Mouse (Mus musculus) lung, postnatal 0 days (tissue): ENCODE results near the gene Hoxc5. TPM values are rescaled to one million over a fixed set of nuclear protein-coding genes. Genes with fewer than 3 reads are reported as not detected.

ENCODE experiments used
- ATAC-seq: fragments of 200-750 bp; cut with Nextera tagmentation; 2 replicates; pipeline ENCODE4 v1.8.0; 2017; ENCODE audit warnings: moderate library complexity
- DNase-seq: peaks from one replicate; pipeline ENCODE4 v3.0.0-alpha.2; 2016; ENCODE audit warnings: low spot score
- H3K27ac ChIP-seq: fragments of 300-500 bp; sonication (generic); 2 replicates; pipeline ENCODE4 v1.5.1; 2014; ENCODE audit warnings: antibody characterized with exemption, mild to moderate bottlenecking, low read length, mixed read lengths
- H3K27me3 ChIP-seq: fragments of 300-500 bp; sonication (generic); replicated peaks from 2 replicates; pipeline ENCODE4 v1.6.1; 2014; ENCODE audit warnings: low read length, mixed read lengths; ENCODE audit not compliant: insufficient read depth
- H3K36me3 ChIP-seq: fragments of 300-500 bp; sonication (generic); 2 replicates; pipeline ENCODE4 v1.6.1; 2014; ENCODE audit warnings: low read length, mixed read lengths; ENCODE audit not compliant: insufficient read depth
- H3K4me1 ChIP-seq: fragments of 300-500 bp; sonication (generic); 2 replicates; pipeline ENCODE4 v1.6.1; 2014; ENCODE audit warnings: antibody characterized with exemption, low read depth, low read length, mixed read lengths; ENCODE audit not compliant: insufficient read depth
- H3K4me2 ChIP-seq: fragments of 300-500 bp; sonication (generic); replicated peaks from 2 replicates; pipeline ENCODE4 v1.6.1; 2014; ENCODE audit warnings: low read depth, mild to moderate bottlenecking, low read length, moderate library complexity, mixed read lengths
- H3K4me3 ChIP-seq: fragments of 300-500 bp; sonication (generic); 2 replicates; pipeline ENCODE4 v1.5.1; 2014; ENCODE audit warnings: low read depth, low read length
- H3K9ac ChIP-seq: fragments of 300-500 bp; sonication (generic); replicated peaks from 2 replicates; pipeline ENCODE4 v1.6.1; 2014; ENCODE audit warnings: low read depth, mild to moderate bottlenecking
- H3K9me3 ChIP-seq: fragments of 300-500 bp; sonication (generic); 2 replicates; pipeline ENCODE4 v1.6.1; 2016; ENCODE audit warnings: low read length, mixed read lengths
- CTCF ChIP-seq: IDR thresholded peaks from 2 replicates; pipeline ENCODE4 v1.5.1; 2016; ENCODE audit warnings: antibody characterized with exemption, mild to moderate bottlenecking
- EP300 ChIP-seq: IDR thresholded peaks from 2 replicates; pipeline ENCODE4 v1.6.1; 2016; ENCODE audit warnings: antibody characterized with exemption, mild to moderate bottlenecking, control low read depth
- WGBS: fragments of 180-500 bp; shearing (Covaris S2); extraction: QIAGEN DNeasy Blood & Tissue Kit; methylation state at CpG from one replicate; pipeline ENCODE4 v1.1.7; 2014; 5-methylcytosine and 5-hydroxymethylcytosine counted together
- polyA plus RNA-seq: library from polyadenylated mRNA; unstranded; fragments of >200 nt; fragmentation: Nextera tagmentation; extraction: Ambion mirVana; gene quantifications from 2 replicates; pipeline ENCODE4 v1.2.1, GENCODE M21; 2015

Gene Hoxc5
- polyA plus RNA-seq, 1 experiment from 2014 or later, result not detected

GRCm38 (mm10) chr15:102978615-102979515, 11.6 kb downstream of the Hoxc5 start:
- Histone ChIP-seq H3K4me3 (no peak overlapping the region), H3K36me3 (no peaks in the 10 kb centered on the region), H3K4me2 (no peak overlapping the region), H3K27me3 (peaks cover 86% of the 10 kb centered on the region), H3K27ac (no peak overlapping the region), H3K4me1 (no peaks in the 10 kb centered on the region), H3K9ac (no peak overlapping the region), H3K9me3 (no peaks in the 10 kb centered on the region)
- TF ChIP-seq EP300 (no peak), CTCF (no peak)
- 7% methylated on average over 13 of the region's 13 CpGs for WGBS
- no peak for ATAC-seq
- DNase-seq, result no peak

DNA sequence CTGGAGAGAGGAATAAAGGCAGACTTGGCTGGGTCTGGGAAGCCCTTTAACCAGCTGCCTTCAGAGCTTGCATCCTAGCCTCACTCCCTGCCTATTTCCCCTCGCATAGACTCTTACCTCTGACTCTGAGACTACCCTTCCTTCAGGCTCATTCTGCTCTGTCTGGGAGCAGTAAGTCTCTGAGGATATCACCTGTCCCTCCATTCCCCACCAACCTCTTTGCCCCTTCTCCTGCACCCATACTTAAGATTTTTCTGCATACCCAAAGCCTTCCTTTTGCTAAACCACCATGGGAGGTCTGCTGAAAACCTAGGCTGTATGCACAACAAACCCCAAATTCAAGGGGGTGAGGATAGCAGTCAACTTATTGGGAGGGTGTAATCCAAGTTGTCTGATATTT, 12.7 kb downstream of the Hoxc5 start:
- DNase-seq, result no peak
- H3K9ac ChIP-seq, result no peak overlapping the region
- TF ChIP-seq CTCF (no peak), EP300 (no peak)
- H3K27ac ChIP-seq, result no peak overlapping the region
- H3K9me3 ChIP-seq, result no peaks in the 10 kb centered on the region
- H3K4me2 ChIP-seq, result no peak overlapping the region
- no peak for ATAC-seq
- no peaks in the 10 kb centered on the region for H3K36me3 ChIP-seq
- H3K4me3 ChIP-seq, result no peak overlapping the region
- 0% methylated on average over 1 of the region's 1 CpGs for WGBS
- no peaks in the 10 kb centered on the region for H3K4me1 ChIP-seq
- H3K27me3 ChIP-seq, result peaks cover 89% of the 10 kb centered on the region

- 5% methylated on average over 11 of the region's 11 CpGs for WGBS
- no peak for TF ChIP-seq CTCF
- no peak for TF ChIP-seq EP300
- Histone ChIP-seq H3K4me3 (no peak overlapping the region), H3K4me2 (no peak overlapping the region), H3K9ac (no peak overlapping the region), H3K36me3 (no peaks in the 10 kb centered on the region), H3K27ac (no peak overlapping the region), H3K4me1 (no peaks in the 10 kb centered on the region), H3K27me3 (peaks cover 89% of the 10 kb centered on the region), H3K9me3 (no peaks in the 10 kb centered on the region)
- DNase-seq, result no peak
- ATAC-seq, result no peak
Observed at GRCm38 (mm10) chr15:102980352-102980751, 13.1 kb downstream of the Hoxc5 start.

DNA sequence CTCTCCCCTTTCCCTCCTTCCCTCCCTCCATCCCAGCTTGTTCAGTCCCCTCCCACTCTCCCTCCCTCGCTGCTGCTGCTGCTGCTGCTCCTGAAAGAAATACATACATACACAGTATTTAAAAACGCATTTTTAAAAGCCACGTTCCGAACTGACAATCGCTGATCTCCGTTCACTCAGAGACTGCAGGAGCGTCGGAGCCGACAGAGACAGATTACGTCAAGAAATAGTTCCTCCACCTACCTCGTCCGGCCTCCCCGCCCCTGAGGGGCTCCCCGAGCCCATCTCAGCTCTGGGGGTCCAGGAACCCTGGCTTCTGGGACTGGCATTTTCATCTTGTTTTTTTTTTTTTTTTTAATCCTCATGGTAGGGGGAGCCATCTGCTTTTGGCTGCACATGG, 13.7 kb downstream of the Hoxc5 start:
- no peaks in the 10 kb centered on the region for H3K9me3 ChIP-seq
- no peak overlapping the region for H3K9ac ChIP-seq
- no peak overlapping the region for H3K4me2 ChIP-seq
- H3K27me3 ChIP-seq, result peaks cover 89% of the 10 kb centered on the region
- no peak overlapping the region for H3K27ac ChIP-seq
- TF ChIP-seq EP300 (no peak), CTCF (no peak)
- 1% methylated on average over 14 of the region's 14 CpGs for WGBS
- no peaks in the 10 kb centered on the region for H3K36me3 ChIP-seq
- no peak for DNase-seq
- no peak overlapping the region; the same call in 1 of the 2 replicates for H3K4me3 ChIP-seq
- ATAC-seq, result no peak
- no peaks in the 10 kb centered on the region for H3K4me1 ChIP-seq

DNA sequence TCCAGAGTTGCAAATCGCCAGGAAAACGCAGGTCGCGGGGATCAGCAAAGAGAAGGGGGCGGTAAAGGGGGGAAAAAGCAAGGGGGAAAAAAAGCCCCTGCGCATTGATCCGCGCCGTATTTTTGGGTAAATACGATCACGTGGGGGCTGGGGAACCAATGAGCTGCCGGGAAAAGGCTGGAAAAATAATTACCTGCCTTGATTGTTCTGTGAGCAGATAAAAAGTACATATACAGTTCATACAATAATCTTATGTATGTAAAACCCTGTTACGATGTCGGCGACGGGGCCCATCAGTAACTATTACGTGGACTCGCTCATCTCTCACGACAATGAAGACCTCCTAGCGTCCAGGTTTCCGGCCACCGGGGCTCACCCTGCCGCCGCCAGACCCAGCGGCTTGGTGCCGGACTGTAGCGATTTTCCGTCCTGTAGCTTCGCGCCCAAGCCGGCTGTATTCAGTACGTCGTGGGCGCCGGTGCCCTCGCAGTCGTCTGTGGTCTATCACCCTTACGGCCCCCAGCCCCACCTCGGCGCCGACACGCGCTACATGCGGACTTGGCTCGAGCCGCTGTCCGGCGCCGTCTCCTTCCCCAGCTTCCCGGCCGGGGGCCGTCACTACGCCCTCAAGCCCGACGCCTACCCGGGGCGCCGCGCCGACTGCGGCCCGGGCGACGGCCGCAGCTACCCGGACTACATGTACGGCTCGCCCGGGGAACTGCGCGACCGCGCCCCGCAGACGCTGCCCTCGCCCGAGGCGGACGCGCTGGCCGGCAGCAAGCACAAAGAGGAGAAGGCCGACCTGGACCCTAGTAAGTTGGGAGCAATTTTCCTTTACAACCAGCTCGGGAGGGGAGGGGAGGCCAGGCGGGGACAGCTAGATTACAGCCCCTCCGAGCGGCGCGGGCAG, 14.4 kb downstream of the Hoxc5 start:
- no peak for ATAC-seq
- WGBS, result under 1% methylated on average over 80 of the region's 88 CpGs

DNA sequence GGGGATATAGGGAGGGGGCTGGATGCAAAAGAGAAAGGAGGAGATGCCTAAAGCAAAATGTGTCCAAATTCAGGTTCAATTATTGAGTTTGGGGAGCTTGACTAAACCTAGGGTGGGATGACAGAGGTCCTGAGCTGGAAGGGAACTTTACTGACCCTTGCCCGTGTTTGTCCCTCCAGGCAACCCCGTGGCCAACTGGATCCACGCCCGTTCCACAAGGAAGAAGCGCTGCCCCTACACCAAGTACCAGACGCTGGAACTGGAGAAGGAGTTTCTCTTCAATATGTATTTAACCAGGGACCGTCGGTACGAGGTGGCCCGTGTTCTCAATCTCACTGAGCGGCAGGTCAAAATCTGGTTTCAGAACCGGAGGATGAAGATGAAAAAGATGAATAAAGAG, 16.5 kb downstream of the Hoxc5 start:
- peaks cover 90% of the 10 kb centered on the region for H3K27me3 ChIP-seq
- no peak overlapping the region for H3K4me3 ChIP-seq
- DNase-seq (no peak), ATAC-seq (no peak)
- WGBS, result 5% methylated on average over 12 of the region's 12 CpGs
- TF ChIP-seq CTCF (no peak), EP300 (no peak)
- H3K27ac ChIP-seq, result no peak overlapping the region
- no peaks in the 10 kb centered on the region for H3K36me3 ChIP-seq
- H3K9me3 ChIP-seq, result no peaks in the 10 kb centered on the region
- no peak overlapping the region for H3K4me2 ChIP-seq
- H3K9ac ChIP-seq, result no peak overlapping the region
- H3K4me1 ChIP-seq, result no peaks in the 10 kb centered on the region

More for the DNA sequence above, 14.4 kb downstream of the Hoxc5 start:
- Histone ChIP-seq H3K27me3 (peaks cover 90% of the 10 kb centered on the region), H3K9me3 (no peaks in the 10 kb centered on the region), H3K9ac (no peak overlapping the region), H3K4me1 (no peaks in the 10 kb centered on the region), H3K36me3 (no peaks in the 10 kb centered on the region), H3K4me3 (peak overlapping the region; percentile 8; the same call in 1 of the 2 replicates), H3K27ac (no peak overlapping the region), H3K4me2 (peak overlapping the region; percentile 25; the same call in 1 of the 2 replicates)
- TF ChIP-seq EP300 (no peak), CTCF (no peak)
- DNase-seq, result no peak
